Mouse (Mus musculus) midbrain, embryonic 16.5 days (tissue): ENCODE measurements around the gene Kcnn3. TPM values are rescaled to one million over a fixed set of nuclear protein-coding genes. Genes with fewer than 3 reads are reported as not detected.

ENCODE experiments used
- ATAC-seq: fragments of 200-750 bp; cut with Nextera tagmentation; 2 replicates; pipeline ENCODE4 v1.8.0; 2017; ENCODE audit warnings: moderate TSS enrichment
- H3K27ac ChIP-seq: fragments of 300-500 bp; sonication (generic); 2 replicates; pipeline ENCODE4 v1.5.1; 2014; ENCODE audit warnings: mild to moderate bottlenecking, low read length, mixed read lengths
- H3K27me3 ChIP-seq: fragments of 300-500 bp; sonication (generic); 2 replicates; pipeline ENCODE4 v1.6.1; 2014; ENCODE audit warnings: low read depth, low read length, mixed read lengths; ENCODE audit not compliant: control insufficient read depth, insufficient read depth
- H3K36me3 ChIP-seq: fragments of 300-500 bp; sonication (generic); 2 replicates; pipeline ENCODE4 v1.6.1; 2014; ENCODE audit warnings: mild to moderate bottlenecking, low read length, moderate library complexity, mixed read lengths; ENCODE audit not compliant: control insufficient read depth, insufficient read depth
- H3K4me1 ChIP-seq: fragments of 300-500 bp; sonication (generic); 2 replicates; pipeline ENCODE4 v1.6.1; 2014; ENCODE audit warnings: mild to moderate bottlenecking, low read length, mixed read lengths; ENCODE audit not compliant: control insufficient read depth, insufficient read depth
- H3K4me2 ChIP-seq: fragments of 300-500 bp; sonication (generic); 2 replicates; pipeline ENCODE4 v1.6.1; 2014; ENCODE audit warnings: mild to moderate bottlenecking, low read length, mixed read lengths
- H3K4me3 ChIP-seq: fragments of 300-500 bp; sonication (generic); 2 replicates; pipeline ENCODE4 v1.5.1; 2014; ENCODE audit warnings: low read depth, mild to moderate bottlenecking, low read length, moderate library complexity, mixed read lengths
- H3K9ac ChIP-seq: fragments of 300-500 bp; sonication (generic); 2 replicates; pipeline ENCODE4 v1.6.1; 2014; ENCODE audit warnings: low read depth, low read length, mixed read lengths
- H3K9me3 ChIP-seq: fragments of 300-500 bp; sonication (generic); replicated peaks from 2 replicates; pipeline ENCODE4 v1.6.1; 2014; ENCODE audit warnings: mild to moderate bottlenecking, low read length, mixed read lengths; ENCODE audit not compliant: control insufficient read depth, poor library complexity, severe bottlenecking
- WGBS: fragments of 180-500 bp; shearing (Covaris S2); extraction: QIAGEN DNeasy Blood & Tissue Kit; methylation state at CpG from one replicate; pipeline ENCODE4 v1.1.7; 2014; 5-methylcytosine and 5-hydroxymethylcytosine counted together
- polyA plus RNA-seq: library from polyadenylated mRNA; unstranded; fragments of >200 nt; fragmentation: Nextera tagmentation; extraction: Ambion mirVana; gene quantifications from 2 replicates; pipeline ENCODE4 v1.2.1, GENCODE M21; 2015

Kcnn3 gene
- polyA plus RNA-seq, 1 experiment from 2014 or later = 10.0 TPM

DNA sequence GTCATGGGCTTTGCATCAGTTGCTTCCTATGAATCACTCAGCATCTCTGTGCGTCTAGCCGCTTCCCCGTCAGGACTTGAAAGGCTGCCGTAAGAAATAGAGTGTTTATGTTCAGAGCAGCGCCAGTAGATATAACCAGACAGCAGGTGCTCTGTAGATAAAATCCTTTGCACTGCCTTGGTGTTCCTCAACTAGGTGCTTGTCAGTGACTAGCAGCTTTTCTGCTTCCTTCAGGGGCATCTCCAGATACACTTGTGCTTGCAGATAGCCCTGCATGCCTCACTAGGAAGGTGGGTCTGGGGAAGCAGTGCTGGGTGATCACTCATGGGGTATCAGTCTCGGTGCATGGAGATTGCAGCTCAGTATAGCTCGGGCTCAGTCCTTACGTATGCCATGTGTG, 123.4 kb downstream of the Kcnn3 start:
- no peak overlapping the region for H3K27ac ChIP-seq
- no peak overlapping the region for H3K9ac ChIP-seq
- no peak overlapping the region for H3K4me2 ChIP-seq
- H3K36me3 ChIP-seq = no peaks in the 10 kb centered on the region
- H3K27me3 ChIP-seq = no peaks in the 10 kb centered on the region
- H3K4me1 ChIP-seq = peaks cover 30% of the 10 kb centered on the region
- H3K4me3 ChIP-seq = no peak overlapping the region
- no peaks in the 10 kb centered on the region for H3K9me3 ChIP-seq
- 57% methylated on average over 8 of the region's 8 CpGs for WGBS
- ATAC-seq = no peak

- peak overlapping the region; percentile 87 for H3K27ac ChIP-seq
- H3K4me2 ChIP-seq = no peak overlapping the region
- H3K4me1 ChIP-seq = peaks cover 35% of the 10 kb centered on the region
- no peaks in the 10 kb centered on the region for H3K27me3 ChIP-seq
- peak; percentile 50 for ATAC-seq
- no peaks in the 10 kb centered on the region for H3K36me3 ChIP-seq
- no peaks in the 10 kb centered on the region for H3K9me3 ChIP-seq
- WGBS = 36% methylated on average over 5 of the region's 5 CpGs
- H3K9ac ChIP-seq = peak overlapping the region; percentile 47; the same call in 1 of the 2 replicates
- H3K4me3 ChIP-seq = no peak overlapping the region
Observed at GRCm38 (mm10) chr3:89646813-89647255, 126.9 kb downstream of the Kcnn3 start.

DNA sequence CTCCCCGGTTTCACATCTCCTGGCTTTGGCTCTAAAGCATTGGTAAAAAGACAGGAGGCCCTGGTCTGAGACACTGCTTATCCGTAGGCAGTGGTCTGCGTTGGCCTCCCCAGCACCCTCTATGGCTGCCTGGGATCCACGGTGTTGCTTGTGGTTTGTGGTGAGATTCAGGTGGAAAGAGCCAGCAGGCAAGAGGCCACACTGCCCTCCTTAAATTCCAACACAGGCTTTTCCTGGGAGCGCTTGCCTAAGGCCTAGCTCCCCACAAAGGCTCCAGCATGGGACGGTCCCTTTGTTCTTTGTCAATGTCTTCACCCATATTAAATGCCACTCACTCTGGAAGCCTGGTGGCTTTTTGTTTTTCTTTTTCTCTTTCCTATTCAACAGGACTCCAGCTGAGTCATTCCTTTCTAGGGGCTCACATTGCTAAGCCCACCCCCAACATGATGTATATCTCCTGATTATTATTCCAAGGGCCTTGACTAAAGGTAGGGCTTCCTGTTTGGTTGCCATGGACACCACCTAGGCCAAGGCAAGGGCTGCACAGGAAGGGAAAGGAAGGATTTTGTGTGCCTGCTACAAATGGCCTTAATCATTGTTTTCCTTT, 127.4 kb downstream of the Kcnn3 start:
- peak; percentile 66 for ATAC-seq
- no peaks in the 10 kb centered on the region for H3K9me3 ChIP-seq
- peaks cover 40% of the 10 kb centered on the region for H3K4me1 ChIP-seq
- WGBS = 15% methylated on average over 6 of the region's 6 CpGs
- no peaks in the 10 kb centered on the region for H3K27me3 ChIP-seq
- peak overlapping the region; percentile 10; the same call in 1 of the 2 replicates for H3K9ac ChIP-seq
- no peak overlapping the region for H3K4me2 ChIP-seq
- H3K27ac ChIP-seq = peak overlapping the region; percentile 87
- H3K4me3 ChIP-seq = no peak overlapping the region
- H3K36me3 ChIP-seq = no peaks in the 10 kb centered on the region

GRCm38 (mm10) chr3:89649890-89650289, 129.9 kb downstream of the Kcnn3 start:
- no peak overlapping the region for H3K27ac ChIP-seq
- no peak overlapping the region for H3K4me2 ChIP-seq
- peaks cover 54% of the 10 kb centered on the region for H3K4me1 ChIP-seq
- no peak for ATAC-seq
- H3K27me3 ChIP-seq = no peaks in the 10 kb centered on the region
- no peaks in the 10 kb centered on the region for H3K9me3 ChIP-seq
- no peaks in the 10 kb centered on the region for H3K36me3 ChIP-seq
- no peak overlapping the region for H3K4me3 ChIP-seq
- WGBS = 69% methylated on average over 7 of the region's 7 CpGs
- H3K9ac ChIP-seq = no peak overlapping the region

- H3K9ac ChIP-seq = 0 out of 2 replicates have a peak overlapping the region, but pooled peaks have one; percentile 43
- peak; percentile 29; the same call in 1 of the 2 replicates for ATAC-seq
- 28% methylated on average over 12 of the region's 12 CpGs for WGBS
Observed at GRCm38 (mm10) chr3:89653231-89653954, 133.4 kb downstream of the Kcnn3 start.

DNA sequence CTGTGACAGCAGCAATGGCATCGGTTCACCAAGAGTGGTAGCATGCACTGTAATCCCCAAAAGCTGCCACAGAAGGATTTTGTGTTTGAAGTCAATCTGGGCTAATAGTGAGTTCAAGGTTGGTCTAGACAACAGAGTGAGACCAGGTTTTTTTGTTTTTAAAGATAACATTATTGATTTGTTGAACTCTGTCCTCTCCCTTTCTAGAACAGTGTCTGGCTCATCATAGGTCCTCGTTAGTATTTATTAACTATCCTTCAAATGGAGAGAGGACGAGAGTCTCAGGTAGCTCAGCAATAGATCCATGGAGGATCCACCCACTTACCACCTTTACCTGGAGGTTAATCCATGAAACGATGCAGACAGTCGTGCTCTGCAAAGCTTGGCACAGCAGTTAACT, 137.1 kb downstream of the Kcnn3 start:
- Histone ChIP-seq H3K4me2 (no peak overlapping the region), H3K27ac (no peak overlapping the region), H3K27me3 (no peaks in the 10 kb centered on the region), H3K36me3 (peaks cover 3% of the 10 kb centered on the region; the same call in 1 of the 2 replicates), H3K4me3 (no peak overlapping the region), H3K9me3 (no peaks in the 10 kb centered on the region), H3K4me1 (peaks cover 35% of the 10 kb centered on the region), H3K9ac (no peak overlapping the region)
- WGBS = 90% methylated on average over 5 of the region's 5 CpGs
- ATAC-seq = no peak

More at GRCm38 (mm10) chr3:89653231-89653954, 133.4 kb downstream of the Kcnn3 start:
- Histone ChIP-seq H3K36me3 (no peaks in the 10 kb centered on the region; the same call in 1 of the 2 replicates), H3K27ac (peak overlapping the region; percentile 83), H3K4me3 (no peak overlapping the region), H3K9me3 (no peaks in the 10 kb centered on the region), H3K4me1 (peaks cover 31% of the 10 kb centered on the region), H3K27me3 (no peaks in the 10 kb centered on the region), H3K4me2 (no peak overlapping the region)

DNA sequence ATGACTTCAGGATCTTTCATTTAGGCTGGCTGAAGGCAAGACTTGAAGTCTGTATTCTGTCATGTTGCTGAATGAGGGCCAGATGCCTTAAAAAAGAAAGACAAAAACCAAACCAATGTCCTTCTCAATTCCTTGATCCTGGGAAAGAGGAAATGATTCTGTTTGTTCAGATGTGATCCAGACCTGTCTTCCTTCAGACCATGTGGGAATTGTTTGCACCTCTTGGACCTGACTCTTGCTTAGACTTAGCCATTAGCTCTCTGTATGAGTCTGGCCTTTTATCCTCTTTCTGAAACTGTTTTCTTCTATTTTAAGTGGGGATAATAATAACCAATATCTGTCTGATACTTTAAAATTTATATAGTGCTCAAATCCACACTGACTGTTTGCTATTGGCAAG, 138.5 kb downstream of the Kcnn3 start:
- H3K27me3 ChIP-seq = no peaks in the 10 kb centered on the region
- peaks cover 3% of the 10 kb centered on the region; the same call in 1 of the 2 replicates for H3K36me3 ChIP-seq
- H3K27ac ChIP-seq = no peak overlapping the region
- ATAC-seq = no peak
- H3K4me3 ChIP-seq = no peak overlapping the region
- no peak overlapping the region for H3K9ac ChIP-seq
- no peaks in the 10 kb centered on the region for H3K9me3 ChIP-seq
- H3K4me2 ChIP-seq = no peak overlapping the region
- peaks cover 21% of the 10 kb centered on the region for H3K4me1 ChIP-seq

DNA sequence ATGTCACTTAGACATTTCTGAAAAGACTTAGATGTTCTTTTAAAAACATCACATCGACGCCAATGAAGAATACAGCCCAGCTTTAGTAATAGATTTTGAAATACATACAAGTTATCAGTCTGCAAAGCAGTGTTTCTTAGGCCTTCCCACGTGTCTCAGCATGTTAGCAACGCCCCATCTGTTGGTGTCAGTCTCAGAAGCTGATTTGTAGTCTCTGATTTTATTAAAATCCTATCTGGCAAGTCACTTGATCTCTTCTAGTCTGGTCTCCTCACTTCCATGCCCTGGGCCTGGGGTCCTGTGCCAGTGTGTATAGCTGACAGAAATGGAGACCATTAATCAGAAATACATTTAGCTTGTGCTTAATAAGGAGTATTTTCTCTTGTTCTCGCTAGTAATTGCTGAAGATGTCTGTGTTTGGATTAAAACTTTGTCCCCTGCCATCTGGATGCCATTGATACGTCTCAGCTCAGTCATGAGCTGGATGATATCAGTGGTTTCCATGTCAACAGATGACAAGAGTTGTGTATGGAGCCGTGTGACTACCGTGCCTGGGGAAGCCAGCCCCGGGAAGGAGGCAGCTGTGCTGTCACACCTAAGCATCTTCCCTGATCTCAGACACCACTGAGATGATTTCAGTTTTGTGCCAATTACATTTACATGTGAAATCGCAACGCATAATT, 140.1 kb downstream of the Kcnn3 start:
- Histone ChIP-seq H3K4me3 (no peak overlapping the region), H3K9ac (no peak overlapping the region), H3K27me3 (no peaks in the 10 kb centered on the region), H3K9me3 (no peaks in the 10 kb centered on the region), H3K4me2 (no peak overlapping the region), H3K4me1 (peaks cover 10% of the 10 kb centered on the region), H3K36me3 (peaks cover 3% of the 10 kb centered on the region; the same call in 1 of the 2 replicates), H3K27ac (peak overlapping the region; percentile 29)
- 44% methylated on average over 11 of the region's 11 CpGs for WGBS
- peak; percentile 71; the same call in 1 of the 2 replicates for ATAC-seq
